Mouse (Mus musculus) neural tube, embryonic 12.5 days (tissue): Measurements from ENCODE around the gene Mpnd. TPM values are rescaled to one million over a fixed set of nuclear protein-coding genes. Genes with fewer than 3 reads are reported as not detected.
"Not testable (repeated sequence)": the region's sequence is repeated elsewhere in the genome, so short reads cannot be mapped to it uniquely, and the experiment has no call there.

Experiments used
- ATAC-seq: fragments of 200-750 bp; cut with Nextera tagmentation; 2 replicates; pipeline ENCODE4 v1.8.0; 2017; ENCODE audit warnings: low read depth, mild to moderate bottlenecking, moderate TSS enrichment, moderate library complexity; ENCODE audit not compliant: low FRiP score
- H3K27ac ChIP-seq: fragments of 300-500 bp; sonication (generic); 2 replicates; pipeline ENCODE4 v1.5.1; 2016
- H3K27me3 ChIP-seq: fragments of 300-500 bp; sonication (generic); replicated peaks from 2 replicates; pipeline ENCODE4 v1.6.1; 2016; ENCODE audit warnings: mild to moderate bottlenecking
- H3K36me3 ChIP-seq: fragments of 300-500 bp; sonication (generic); 2 replicates; pipeline ENCODE4 v1.6.1; 2016; ENCODE audit warnings: mild to moderate bottlenecking
- H3K4me1 ChIP-seq: fragments of 300-500 bp; sonication (generic); 2 replicates; pipeline ENCODE4 v1.6.1; 2016
- H3K4me2 ChIP-seq: fragments of 300-500 bp; sonication (generic); replicated peaks from 2 replicates; pipeline ENCODE4 v1.6.1; 2016; ENCODE audit warnings: mild to moderate bottlenecking
- H3K4me3 ChIP-seq: fragments of 300-500 bp; sonication (generic); 2 replicates; pipeline ENCODE4 v1.5.1; 2016
- H3K9ac ChIP-seq: fragments of 300-500 bp; sonication (generic); 2 replicates; pipeline ENCODE4 v1.6.1; 2016; ENCODE audit warnings: mild to moderate bottlenecking
- H3K9me3 ChIP-seq: fragments of 300-500 bp; sonication (generic); 2 replicates; pipeline ENCODE4 v1.6.1; 2016; ENCODE audit warnings: mild to moderate bottlenecking
- WGBS: fragments of 180-500 bp; shearing (Covaris S2); methylation state at CpG from one replicate; pipeline ENCODE4 v1.1.7; 2016; 5-methylcytosine and 5-hydroxymethylcytosine counted together
- polyA plus RNA-seq: library from polyadenylated mRNA; unstranded; fragments of >200 nt; fragmentation: Nextera tagmentation; extraction: Ambion mirVana; gene quantifications from 2 replicates; pipeline ENCODE4 v1.2.1, GENCODE M21; 2016

Gene Mpnd
- polyA plus RNA-seq, 1 experiment from 2014 or later = 214 TPM

DNA sequence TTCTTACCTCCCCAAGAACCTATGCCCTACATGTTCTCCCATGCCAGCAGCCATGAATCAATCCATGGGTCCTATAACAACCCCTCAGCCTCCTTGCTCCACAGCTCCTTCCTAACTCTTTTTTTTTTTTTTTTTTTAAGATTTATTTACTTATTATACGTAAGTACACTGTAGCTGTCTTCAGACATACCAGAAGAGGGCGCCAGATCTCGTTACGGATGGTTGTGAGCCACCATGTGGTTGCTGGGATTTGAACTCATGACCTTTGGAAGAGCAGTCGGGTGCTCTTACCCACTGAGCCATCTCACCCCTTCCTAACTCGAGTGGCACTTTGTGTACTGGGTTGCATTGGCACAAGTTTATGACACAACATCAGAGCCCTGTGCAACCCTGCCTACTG is 60.2 kb downstream of the Mpnd start:
- not testable (repeated sequence) for H3K4me2 ChIP-seq, H3K9me3 ChIP-seq, H3K9ac ChIP-seq, ATAC-seq, H3K4me1 ChIP-seq, H3K27me3 ChIP-seq, H3K27ac ChIP-seq, H3K4me3 ChIP-seq
- peaks cover 99% of the 10 kb centered on the region for H3K36me3 ChIP-seq
- WGBS = 80% methylated on average over 6 of the region's 6 CpGs

Other genes starting within 250 kb of the Mpnd start
- 9.8 and 10.0 TPM in 2 replicates for gene Zfp119a, start 126.8 kb upstream of the Mpnd start, polyA plus RNA-seq
- 12.8 and 17.0 TPM in 2 replicates for gene Zfp959, start 113.6 kb upstream of the Mpnd start, polyA plus RNA-seq
- gene Zfp119b, start 56.2 kb upstream of the Mpnd start, polyA plus RNA-seq = 6.0 and 6.1 TPM in 2 replicates
- 2.3 and 2.8 TPM in 2 replicates for gene Ebi3, start 53.1 kb upstream of the Mpnd start, polyA plus RNA-seq
- gene Yju2, start 46.6 kb upstream of the Mpnd start, polyA plus RNA-seq = 24.2 and 27.1 TPM in 2 replicates
- 136 and 143 TPM in 2 replicates for gene Shd, start 35.2 kb upstream of the Mpnd start, polyA plus RNA-seq
- 114 and 123 TPM in 2 replicates for gene Fsd1, start 19.2 kb upstream of the Mpnd start, polyA plus RNA-seq
- gene Stap2, start 127 bp upstream of the Mpnd start, polyA plus RNA-seq = 5.9 and 7.2 TPM in 2 replicates
- gene Sh3gl1, start 30.9 kb downstream of the Mpnd start, polyA plus RNA-seq = 134 TPM in 2 replicates
- 25.3 and 29.6 TPM in 2 replicates for gene Chaf1a, start 34.7 kb downstream of the Mpnd start, polyA plus RNA-seq
- gene Ubxn6, start 69.3 kb downstream of the Mpnd start, polyA plus RNA-seq = 61.0 and 63.8 TPM in 2 replicates
- 166 and 173 TPM in 2 replicates for gene Hdgfl2, start 73.9 kb downstream of the Mpnd start, polyA plus RNA-seq
- gene Plin4, start 104.1 kb downstream of the Mpnd start, polyA plus RNA-seq = 0.05 and 0.10 TPM in 2 replicates
- gene Plin5, start 111.9 kb downstream of the Mpnd start, polyA plus RNA-seq = 0.30 and 0.38 TPM in 2 replicates
- gene Lrg1, start 116.3 kb downstream of the Mpnd start, polyA plus RNA-seq = 0.14 TPM in 1 of 2 replicates, not detected in the other
- gene Sema6b, start 134.6 kb downstream of the Mpnd start, polyA plus RNA-seq = 12.5 and 13.0 TPM in 2 replicates
- 8.9 and 9.8 TPM in 2 replicates for gene Tnfaip8l1, start 156.8 kb downstream of the Mpnd start, polyA plus RNA-seq
- gene Mydgf, start 178.2 kb downstream of the Mpnd start, polyA plus RNA-seq = 65.5 and 65.9 TPM in 2 replicates
- 35.0 and 35.1 TPM in 2 replicates for gene Dpp9, start 213.2 kb downstream of the Mpnd start, polyA plus RNA-seq